ENCODE assay signal across 9 mouse cellular contexts in genomic region chr10:21158918-21159443, GRCm38 (mm10). TPM values are rescaled to one million over a fixed set of nuclear protein-coding genes. Genes with fewer than 3 reads are reported as not detected.
DNase-seq lines count a peak whose midpoint lies in the region; ATAC-seq and TF ChIP-seq lines count a peak whose summit lies in the region.
"Had no signal": no experiment of that assay in that cellular context is flagged by ENCODE, and none has a peak within 500 bp of the region (broad histone marks: within the 10 kb centered on the region; RNA-seq: fewer than 3 reads in every experiment).

No protein-coding gene starts in this region.

- H3K36me3 ChIP-seq in forebrain, embryonic 13.5 days (ENCODE audit: poor library complexity, severe bottlenecking): no peaks in the 10 kb centered on the region
- no peaks in the 10 kb centered on the region for H3K36me3 ChIP-seq in lung, embryonic 16.5 days (ENCODE audit: control insufficient read depth, insufficient read depth, low read length)

- peaks cover 39% of the 10 kb centered on the region for H3K27me3 ChIP-seq in forebrain, embryonic 13.5 days
- peaks cover 22% of the 10 kb centered on the region for H3K27me3 ChIP-seq in lung, embryonic 16.5 days (ENCODE audit: control insufficient read depth, insufficient read depth, low read depth, low read length)

- no peak for TF ChIP-seq POLR2A in brain, embryonic 14.5 days (IDR thresholded peaks at IDR 0.05; ENCODE audit: borderline replicate concordance, extremely low read depth, insufficient read depth, insufficient read length, poor library complexity, severe bottlenecking)
- TF ChIP-seq POLR2A in olfactory bulb, adult 2 months (IDR thresholded peaks at IDR 0.05; ENCODE audit: insufficient read depth, low read depth, low read length): no peak

- H3K4me1 ChIP-seq in forebrain, embryonic 13.5 days: peaks cover 22% of the 10 kb centered on the region
- peaks cover 10% of the 10 kb centered on the region for H3K4me1 ChIP-seq in lung, embryonic 16.5 days (replicated peaks; ENCODE audit: control insufficient read depth, insufficient read depth, low read length)
- H3K4me1 ChIP-seq in olfactory bulb, adult 2 months (ENCODE audit: control insufficient read depth, insufficient read depth, low read length): peaks cover 18% of the 10 kb centered on the region

- H3K27ac ChIP-seq in forebrain, embryonic 13.5 days: no peak overlapping the region
- H3K27ac ChIP-seq in lung, embryonic 16.5 days (ENCODE audit: low read length): peak overlapping the region; percentile 36
- no peak overlapping the region for H3K27ac ChIP-seq in olfactory bulb, adult 2 months (ENCODE audit: insufficient read depth, low read depth, low read length)

- no peaks in the 10 kb centered on the region for H3K9me3 ChIP-seq in forebrain, embryonic 13.5 days (replicated peaks)
- no peaks in the 10 kb centered on the region for H3K9me3 ChIP-seq in lung, embryonic 16.5 days (ENCODE audit: control insufficient read depth, low read length)

- no peak for ATAC-seq in forebrain, embryonic 13.5 days
- ATAC-seq in lung, embryonic 16.5 days (ENCODE audit: low read depth): peak; percentile 73
- ATAC-seq: Patski had no signal

- peak overlapping the region; percentile 69 for H3K4me3 ChIP-seq in forebrain, embryonic 13.5 days
- H3K4me3 ChIP-seq in lung, embryonic 16.5 days (ENCODE audit: low read length): peak overlapping the region; percentile 75
- H3K4me3 ChIP-seq in olfactory bulb, adult 2 months (ENCODE audit: insufficient read depth, low read depth, low read length): peak overlapping the region; percentile 50

- peak overlapping the region; percentile 99 for H3K4me2 ChIP-seq in forebrain, embryonic 13.5 days
- H3K4me2 ChIP-seq in lung, embryonic 16.5 days (ENCODE audit: low read depth, low read length): peak overlapping the region; percentile 100

- H3K9ac ChIP-seq in forebrain, embryonic 13.5 days: peak overlapping the region; percentile 68
- H3K9ac ChIP-seq in lung, embryonic 16.5 days (ENCODE audit: low read length): peak overlapping the region; percentile 59

- DNase-seq in gastrocnemius, postnatal 10 days: peak; percentile 16
- DNase-seq in gastrocnemius, adult 8-10 months (ENCODE audit: low spot score in 2 of 2): no peak
- DNase-seq in brain, embryonic 14.5 days (ENCODE audit: low read depth): peak; percentile 16
- DNase-seq in kidney, adult 8-10 months: peak; percentile 24 to 32
- peak; percentile 33 for DNase-seq in urinary bladder, postnatal 25 days (ENCODE audit: low spot score)

- no peak for TF ChIP-seq CTCF in brain, embryonic 14.5 days (IDR thresholded peaks at IDR 0.05; ENCODE audit: borderline replicate concordance, extremely low read depth, insufficient read depth, insufficient read length)
- no peak for TF ChIP-seq CTCF in olfactory bulb, adult 2 months (IDR thresholded peaks at IDR 0.05; ENCODE audit: insufficient read depth, low read depth, low read length)

- under 1% methylated on average over 35 of the region's 35 CpGs for WGBS in forebrain, embryonic 13.5 days
- WGBS in lung, embryonic 16.5 days: under 1% methylated on average over 34 of the region's 35 CpGs
- WGBS in olfactory bulb, adult 2 months: under 1% methylated on average over 35 of the region's 35 CpGs

RNA-seq across cellular contexts. Expression of gene Myb, which starts 1.8 kb away (rescaled TPM):
- total RNA-seq in gastrocnemius, postnatal 10 days (2021): 1 to 10 TPM in 1 of 2 experiments, under 1 TPM in 1; 0.82 to 2.6 TPM
- total RNA-seq in gastrocnemius, adult 8-10 months (2022): under 1 TPM in 1 of 4 experiments, not detected in 3; 0.19 TPM
- polyA plus RNA-seq in brain, embryonic 14.5 days (2012; rRNA removed): 4.8 and 5.2 TPM in 2 replicates
- 5.6 and 6.2 TPM in 2 replicates for polyA plus RNA-seq in forebrain, embryonic 13.5 days (2015; fragmentation: Nextera tagmentation; extraction: Ambion mirVana)
- polyA plus RNA-seq in lung, embryonic 16.5 days (2015; fragmentation: Nextera tagmentation; extraction: Ambion mirVana): 7.5 and 8.5 TPM in 2 replicates
- 82.4 and 178 TPM in 2 replicates for polyA plus RNA-seq in olfactory bulb, adult 2 months (2012; ENCODE audit: insufficient read depth, insufficient read length, low replicate concordance, missing spikeins)

Comparison
In these comparisons a context has a peak if more than half of its experiments do, and no peak if none do; other contexts are left out.
1. DNase-seq: peak in gastrocnemius, postnatal 10 days (single experiment), brain, embryonic 14.5 days (single experiment), kidney, adult 8-10 months (2 of 2) and urinary bladder, postnatal 25 days (single experiment); none in gastrocnemius, adult 8-10 months (0 of 2).
2. Peak in every context shown above with its lines, with median percentiles within 50 percentile points of each other: H3K4me3 ChIP-seq.